ENCODE assay signal across 8 mouse cellular contexts in the genomic region with DNA sequence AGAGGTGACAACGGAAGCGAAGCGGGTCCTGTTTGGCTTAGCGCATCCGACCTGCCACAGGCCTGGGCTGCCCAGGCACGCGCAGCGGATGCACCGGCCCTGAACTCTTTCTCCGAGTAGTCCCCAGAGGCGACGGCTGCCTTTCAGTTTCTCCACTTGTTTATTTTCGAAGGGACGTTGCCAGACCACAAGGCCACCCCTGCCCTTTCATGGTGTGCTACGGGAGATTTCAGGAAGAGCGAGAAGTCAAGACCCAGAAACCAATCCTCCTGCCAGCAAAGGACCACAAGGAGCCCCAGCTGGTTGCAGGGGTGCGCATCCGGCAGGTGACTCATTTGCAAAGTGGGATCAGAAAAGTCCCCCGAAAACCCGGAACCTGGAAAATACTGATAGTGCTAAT. TPM values are rescaled to one million over a fixed set of nuclear protein-coding genes. Genes with fewer than 3 reads are reported as not detected.
A peak's percentile ranks its signal among the peaks of the same experiment; 100 is the strongest.
DNase-seq lines count a peak whose midpoint lies in the region; ATAC-seq and TF ChIP-seq lines count a peak whose summit lies in the region.

No protein-coding gene starts in this region.

- H3K9ac ChIP-seq in liver, postnatal 0 days (replicated peaks), result no peak overlapping the region
- H3K9ac ChIP-seq in neural tube, embryonic 15.5 days (replicated peaks), result no peak overlapping the region

- intact Hi-C loops in heart, postnatal 14 days (cut with DNase I), result no loop called here

- peak; percentile 50 for ATAC-seq in liver, postnatal 0 days
- ATAC-seq in neural tube, embryonic 15.5 days (ENCODE audit: low FRiP score), result no peak

- peak; percentile 69 to 81 for DNase-seq in adrenal gland, adult (ENCODE audit: inconsistent age in 2 of 2, low spot score in 1 of 2)
- no peak for DNase-seq in adrenal gland, adult 18-20 months (ENCODE audit: low spot score in 2 of 2)
- peak; percentile 74 for DNase-seq in Muller cell, postnatal 12 days (ENCODE audit: inconsistent ontology term)
- peak; percentile 40 to 50 for DNase-seq in heart, postnatal 14 days
- peak; percentile 65 for DNase-seq in liver, postnatal 0 days
- no peak for DNase-seq in urinary bladder, postnatal 4 days (ENCODE audit: low spot score in 2 of 2)
- DNase-seq in gastrocnemius, adult 18-20 months (ENCODE audit: low spot score), result no peak

- TF ChIP-seq CTCF in liver, postnatal 0 days (IDR thresholded peaks at IDR 0.05; ENCODE audit: low read depth), result no peak

- WGBS in liver, postnatal 0 days (ENCODE audit: insufficient replicate concordance), result 10% methylated on average over 20 of the region's 20 CpGs
- 40% methylated on average over 20 of the region's 20 CpGs for WGBS in neural tube, embryonic 15.5 days

- no peaks in the 10 kb centered on the region for H3K27me3 ChIP-seq in liver, postnatal 0 days (ENCODE audit: insufficient read depth, low read length)
- H3K27me3 ChIP-seq in neural tube, embryonic 15.5 days (replicated peaks), result no peaks in the 10 kb centered on the region

- no peaks in the 10 kb centered on the region for H3K4me1 ChIP-seq in liver, postnatal 0 days (ENCODE audit: insufficient read depth)
- H3K4me1 ChIP-seq in neural tube, embryonic 15.5 days, result 0 out of 2 replicates have a peak, but pooled peaks cover 8% of the 10 kb centered on the region

- TF ChIP-seq EP300 in liver, postnatal 0 days (IDR thresholded peaks at IDR 0.05; ENCODE audit: low read depth), result no peak

- H3K27ac ChIP-seq in liver, postnatal 0 days (ENCODE audit: low read depth), result no peak overlapping the region
- H3K27ac ChIP-seq in neural tube, embryonic 15.5 days (replicated peaks), result no peak overlapping the region

- H3K4me3 ChIP-seq in liver, postnatal 0 days (ENCODE audit: low read depth, low read length), result no peak overlapping the region
- H3K4me3 ChIP-seq in neural tube, embryonic 15.5 days (replicated peaks), result no peak overlapping the region

- no peak overlapping the region; the same call in 1 of the 2 replicates for H3K4me2 ChIP-seq in liver, postnatal 0 days (ENCODE audit: low read depth, low read length)
- H3K4me2 ChIP-seq in neural tube, embryonic 15.5 days, result no peak overlapping the region

- H3K9me3 ChIP-seq in liver, postnatal 0 days (ENCODE audit: low read length), result no peaks in the 10 kb centered on the region; the same call in 1 of the 2 replicates
- no peaks in the 10 kb centered on the region for H3K9me3 ChIP-seq in neural tube, embryonic 15.5 days (replicated peaks)

- H3K36me3 ChIP-seq in liver, postnatal 0 days (replicated peaks; ENCODE audit: insufficient read depth, low read length), result no peaks in the 10 kb centered on the region
- H3K36me3 ChIP-seq in neural tube, embryonic 15.5 days, result no peaks in the 10 kb centered on the region

RNA-seq across cellular contexts. Expression of a gene that starts 12.6 kb away (rescaled TPM):
- total RNA-seq in adrenal gland, adult 18-20 months (2021), result 10 to 100 TPM; 18.5 to 26.8 TPM
- total RNA-seq in heart, postnatal 14 days (2021), result 10 to 100 TPM; 29.0 to 29.9 TPM
- 3.5 and 4.5 TPM in 2 replicates for polyA plus RNA-seq in liver, postnatal 0 days (2015; fragmentation: Nextera tagmentation; extraction: Ambion mirVana)
- 19.3 and 19.4 TPM in 2 replicates for polyA plus RNA-seq in neural tube, embryonic 15.5 days (2015; fragmentation: Nextera tagmentation; extraction: Ambion mirVana)
- total RNA-seq in gastrocnemius, adult 18-20 months (2021), result 10 to 100 TPM; 59.3 to 63.2 TPM

RNA-seq across cellular contexts. Expression of a gene that starts 38.3 kb away (rescaled TPM):
- total RNA-seq in adrenal gland, adult 18-20 months (2021), result 1 to 10 TPM; 6.9 to 7.1 TPM
- total RNA-seq in heart, postnatal 14 days (2021), result 1 to 10 TPM; 9.1 to 9.5 TPM
- polyA plus RNA-seq in liver, postnatal 0 days (2015; fragmentation: Nextera tagmentation; extraction: Ambion mirVana), result 5.1 and 5.3 TPM in 2 replicates
- polyA plus RNA-seq in neural tube, embryonic 15.5 days (2015; fragmentation: Nextera tagmentation; extraction: Ambion mirVana), result 30.2 and 31.0 TPM in 2 replicates
- total RNA-seq in gastrocnemius, adult 18-20 months (2021), result 10 to 100 TPM in 1 of 2 experiments, 1 to 10 TPM in 1; 9.4 to 10.5 TPM

Comparison
In these comparisons a context has a peak if more than half of its experiments do, and no peak if none do; other contexts are left out.
1. DNase-seq: peak in adrenal gland, adult (2 of 2), Muller cell, postnatal 12 days (single experiment), heart, postnatal 14 days (2 of 2) and liver, postnatal 0 days (single experiment); none in adrenal gland, adult 18-20 months (0 of 2), urinary bladder, postnatal 4 days (0 of 2) and gastrocnemius, adult 18-20 months (single experiment).